Mouse (Mus musculus) MEL (cell line): ENCODE data around the gene Tmem240.

Experiments used
- CTCF ChIP-seq, 3 experiments: IDR thresholded peaks in 2 of 3; conservative IDR thresholded peaks in 1 of 3; 2 replicates each; pipeline ENCODE4 v1.5.1; 2011 to 2012; ENCODE audit warnings: low read length in 3 of 3, low read depth in 2 of 3, mild to moderate bottlenecking in 2 of 3, improper control_type of control experiment in 1 of 3, inconsistent platforms in 1 of 3, mixed read lengths in 1 of 3, moderate library complexity in 1 of 3; ENCODE audit not compliant: control insufficient read depth in 1 of 3, insufficient read depth in 1 of 3, poor library complexity in 1 of 3, severe bottlenecking in 1 of 3
- EP300 ChIP-seq, 2 experiments: IDR thresholded peaks; 2 replicates each; pipeline ENCODE4 v1.6.1; 2011; ENCODE audit warnings: improper control_type of control experiment in 2 of 2, low read length in 2 of 2, low read depth in 1 of 2, mild to moderate bottlenecking in 1 of 2
- GATA1 ChIP-seq: IDR thresholded peaks from 2 replicates; pipeline ENCODE4 v1.6.1; 2011; ENCODE audit warnings: low read depth, low read length, improper control_type of control experiment
- JUND ChIP-seq: IDR thresholded peaks from 2 replicates; pipeline ENCODE4 v1.6.1; 2011; ENCODE audit warnings: low read depth, mild to moderate bottlenecking, improper control_type of control experiment, low read length
- POLR2A ChIP-seq, 2 experiments: IDR thresholded peaks; 2 replicates each; pipeline ENCODE4 v1.6.1; 2011 to 2012; ENCODE audit warnings: low read length in 2 of 2, mild to moderate bottlenecking in 2 of 2, control low read depth in 1 of 2, improper control_type of control experiment in 1 of 2, low read depth in 1 of 2, moderate library complexity in 1 of 2; ENCODE audit not compliant: control insufficient read depth in 1 of 2, insufficient read depth in 1 of 2, poor library complexity in 1 of 2
- POLR2AphosphoS5 ChIP-seq: IDR thresholded peaks from 2 replicates; pipeline ENCODE4 v1.6.1; 2012; ENCODE audit warnings: low read depth, borderline replicate concordance, mild to moderate bottlenecking, inconsistent platforms, low read length, moderate library complexity, mixed read lengths
- TCF12 ChIP-seq: IDR thresholded peaks from 2 replicates; pipeline ENCODE4 v1.6.1; 2014; ENCODE audit warnings: low read depth, mild to moderate bottlenecking, inconsistent platforms, low read length, improper control_type of control experiment, moderate library complexity
- ZC3H11A ChIP-seq: IDR thresholded peaks from 2 replicates; pipeline ENCODE4 v1.6.1; 2012; ENCODE audit warnings: low read depth, mild to moderate bottlenecking, inconsistent platforms, low read length, improper control_type of control experiment
- ZNF384 ChIP-seq: IDR thresholded peaks from 2 replicates; pipeline ENCODE4 v1.6.1; 2012; ENCODE audit warnings: low read depth, mild to moderate bottlenecking, inconsistent platforms, low read length, improper control_type of control experiment

DNA sequence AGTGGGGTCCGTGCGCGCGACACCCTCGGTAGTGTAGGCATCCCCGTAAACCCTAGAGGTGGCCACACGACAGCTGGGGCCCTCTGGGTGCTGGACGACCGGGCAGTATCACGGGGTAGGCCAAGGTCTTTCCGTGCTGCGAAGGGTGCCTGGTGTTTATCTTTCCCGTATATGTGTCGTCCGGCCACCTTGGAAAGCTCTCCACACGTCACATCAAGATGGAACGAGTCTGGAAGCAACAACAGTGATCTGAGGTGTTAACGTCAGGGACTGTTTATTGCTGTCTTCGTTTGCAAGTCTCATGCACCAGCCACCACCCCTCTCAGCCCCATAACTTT, 29.0 kb upstream of the Tmem240 start:
- TF ChIP-seq TCF12: peak; percentile 15; the same call in 1 of the 2 replicates
- TF ChIP-seq GATA1: no peak
- no peak for TF ChIP-seq ZNF384
- no peak for TF ChIP-seq EP300 (IDR thresholded peaks at IDR 0.05; ENCODE audit: low read depth in 1 of 2, low read length in 2 of 2)
- no peak for TF ChIP-seq POLR2A (IDR thresholded peaks at IDR 0.05; ENCODE audit: control insufficient read depth in 1 of 2, insufficient read depth in 1 of 2, low read depth in 1 of 2, low read length in 2 of 2, poor library complexity in 1 of 2)
- no peak for TF ChIP-seq CTCF (IDR thresholded peaks at IDR 0.05 in 2 of 3, conservative IDR thresholded peaks at IDR 0.05 in 1 of 3; ENCODE audit: control insufficient read depth in 1 of 3, insufficient read depth in 1 of 3, low read depth in 2 of 3, low read length in 3 of 3, poor library complexity in 1 of 3, severe bottlenecking in 1 of 3)
- no peak for TF ChIP-seq JUND
- TF ChIP-seq POLR2AphosphoS5: no peak
- no peak for TF ChIP-seq ZC3H11A
